Mouse (Mus musculus) ES-CJ7 (cell line): ENCODE measurements around the gene Vps16.
A peak's percentile ranks its signal among the peaks of the same experiment; 100 is the strongest.

Source experiments
- DNase-seq: peaks from one replicate; pipeline ENCODE4 v3.0.0; 2011; ENCODE audit warnings: low read depth, low spot score

Gene Vps16

GRCm38 (mm10) chr2:130421781-130422620, 2.1 kb upstream of the Vps16 start:
- DNase-seq: no peak

- peak; percentile 80 for DNase-seq
These were observed 578 bp upstream of the Vps16 start for GRCm38 (mm10) chr2:130423397-130424125.

- no peak for DNase-seq
These were observed 973 bp downstream of the Vps16 start for GRCm38 (mm10) chr2:130425112-130425511.

- DNase-seq: no peak
These were observed 5.7 kb downstream of the Vps16 start for GRCm38 (mm10) chr2:130429851-130430250.

- DNase-seq: no peak
These were observed 6.3 kb downstream of the Vps16 start for GRCm38 (mm10) chr2:130430484-130430883.

- no peak for DNase-seq
These were observed 8.0 kb downstream of the Vps16 start for GRCm38 (mm10) chr2:130432157-130432556.

- DNase-seq: peak; percentile 67
These were observed 9.0 kb downstream of the Vps16 start for GRCm38 (mm10) chr2:130433152-130433551.

- no peak for DNase-seq
These were observed 12.6 kb downstream of the Vps16 start for GRCm38 (mm10) chr2:130436769-130437168.

- DNase-seq: no peak
These were observed 14.7 kb downstream of the Vps16 start for GRCm38 (mm10) chr2:130438861-130439260.

- DNase-seq: no peak
These were observed 15.8 kb downstream of the Vps16 start for GRCm38 (mm10) chr2:130439840-130440480.

- DNase-seq: peak; percentile 16
These were observed 18.0 kb downstream of the Vps16 start for GRCm38 (mm10) chr2:130442162-130442561.

- no peak for DNase-seq
These were observed 24.3 kb downstream of the Vps16 start for GRCm38 (mm10) chr2:130448449-130448848.

GRCm38 (mm10) chr2:130449021-130449793, 25.1 kb downstream of the Vps16 start:
- peak; percentile 11 for DNase-seq

GRCm38 (mm10) chr2:130449794-130450433, 25.8 kb downstream of the Vps16 start, which contains the start of gene Ptpra:
TSS of gene Ptpra (plus strand) at chr2:130450278.
- peak; percentile 80 for DNase-seq

- DNase-seq: no peak
These were observed 26.3 kb downstream of the Vps16 start for GRCm38 (mm10) chr2:130450434-130450796.

GRCm38 (mm10) chr2:130451086-130451726, 27.1 kb downstream of the Vps16 start:
- no peak for DNase-seq

- no peak for DNase-seq
These were observed 27.6 kb downstream of the Vps16 start for GRCm38 (mm10) chr2:130451727-130452090.

- DNase-seq: no peak
These were observed 28.1 kb downstream of the Vps16 start for GRCm38 (mm10) chr2:130452266-130452665.

GRCm38 (mm10) chr2:130453421-130453820, 29.3 kb downstream of the Vps16 start:
- DNase-seq: no peak

- no peak for DNase-seq
These were observed 30.7 kb downstream of the Vps16 start for GRCm38 (mm10) chr2:130454748-130455370.
